Mouse (Mus musculus) gonadal fat pad, adult 2 months (tissue): ENCODE measurements around the gene Gk5. TPM values are rescaled to one million over a fixed set of nuclear protein-coding genes. Genes with fewer than 3 reads are reported as not detected.
A peak's percentile ranks its signal among the peaks of the same experiment; 100 is the strongest.
"Not testable (repeated sequence)": the region's sequence is repeated elsewhere in the genome, so short reads cannot be mapped to it uniquely, and the experiment has no call there.

Experiments
- DNase-seq: peaks from one replicate; pipeline ENCODE4 v3.0.0-alpha.2; 2012; ENCODE audit warnings: low read depth
- polyA plus RNA-seq: library from polyadenylated mRNA; depleted of rRNA; stranded (reverse); fragments of >200 nt; gene quantifications from 2 replicates; pipeline ENCODE4 v1.2.3, GENCODE M21; 2012; rRNA removed

The Gk5 gene
- polyA plus RNA-seq = 10.2 and 11.7 TPM in 2 replicates

- no peak for DNase-seq
These were observed at the start of gene Gk5 for GRCm38 (mm10) chr9:96118861-96119772. Gene Gk5 (plus strand): TSS chr9:96119362.

GRCm38 (mm10) chr9:96078752-96079315, 40.3 kb upstream of the Gk5 start:
- DNase-seq = no peak

GRCm38 (mm10) chr9:96085293-96085692, 33.9 kb upstream of the Gk5 start:
- no peak for DNase-seq

GRCm38 (mm10) chr9:96087671-96088070, 31.5 kb upstream of the Gk5 start:
- no peak for DNase-seq

GRCm38 (mm10) chr9:96088456-96088855, 30.7 kb upstream of the Gk5 start:
- DNase-seq = not testable (repeated sequence)

- DNase-seq = not testable (repeated sequence)
These were observed 26.5 kb upstream of the Gk5 start for GRCm38 (mm10) chr9:96092637-96093036.

GRCm38 (mm10) chr9:96093221-96093620, 25.9 kb upstream of the Gk5 start:
- no peak for DNase-seq

GRCm38 (mm10) chr9:96094341-96094740, 24.8 kb upstream of the Gk5 start:
- no peak for DNase-seq

- no peak for DNase-seq
These were observed 24.0 kb upstream of the Gk5 start for GRCm38 (mm10) chr9:96095192-96095591.

- no peak for DNase-seq
These were observed 16.3 kb upstream of the Gk5 start for GRCm38 (mm10) chr9:96102846-96103245.

- DNase-seq = peak; percentile 90
These were observed 6.2 kb upstream of the Gk5 start for GRCm38 (mm10) chr9:96112879-96113361.

GRCm38 (mm10) chr9:96116801-96117200, 2.4 kb upstream of the Gk5 start:
- DNase-seq = no peak

GRCm38 (mm10) chr9:96118216-96118615, 946 bp upstream of the Gk5 start:
- no peak for DNase-seq

- DNase-seq = no peak
These were observed 8.8 kb downstream of the Gk5 start for GRCm38 (mm10) chr9:96127972-96128371.

- DNase-seq = no peak
These were observed 13.9 kb downstream of the Gk5 start for GRCm38 (mm10) chr9:96132956-96133603.

GRCm38 (mm10) chr9:96134470-96134869, 15.3 kb downstream of the Gk5 start:
- DNase-seq = no peak

GRCm38 (mm10) chr9:96134916-96135315, 15.8 kb downstream of the Gk5 start:
- no peak for DNase-seq

- DNase-seq = no peak
These were observed 16.3 kb downstream of the Gk5 start for GRCm38 (mm10) chr9:96135461-96135860.

- no peak for DNase-seq
These were observed 19.8 kb downstream of the Gk5 start for GRCm38 (mm10) chr9:96138958-96139357.

- DNase-seq = no peak
These were observed 20.7 kb downstream of the Gk5 start for GRCm38 (mm10) chr9:96139876-96140275.

GRCm38 (mm10) chr9:96140931-96141330, 21.8 kb downstream of the Gk5 start:
- DNase-seq = no peak

GRCm38 (mm10) chr9:96142499-96142898, 23.3 kb downstream of the Gk5 start:
- DNase-seq = no peak
